Mouse (Mus musculus) hindbrain, embryonic 13.5 days (tissue): Measurements from ENCODE around the gene Aspscr1. TPM values are rescaled to one million over a fixed set of nuclear protein-coding genes. Genes with fewer than 3 reads are reported as not detected.

Experiments used
- ATAC-seq: fragments of 200-750 bp; cut with Nextera tagmentation; 2 replicates; pipeline ENCODE4 v1.8.0; 2017; ENCODE audit warnings: moderate TSS enrichment; ENCODE audit not compliant: low FRiP score
- H3K27ac ChIP-seq: fragments of 300-500 bp; sonication (generic); 2 replicates; pipeline ENCODE4 v1.5.1; 2015; ENCODE audit warnings: inconsistent platforms, mild to moderate bottlenecking, moderate library complexity
- H3K27me3 ChIP-seq: fragments of 300-500 bp; sonication (generic); 2 replicates; pipeline ENCODE4 v1.6.1; 2015; ENCODE audit warnings: mild to moderate bottlenecking, inconsistent platforms
- H3K36me3 ChIP-seq: fragments of 300-500 bp; sonication (generic); 2 replicates; pipeline ENCODE4 v1.6.1; 2015; ENCODE audit warnings: mild to moderate bottlenecking, inconsistent platforms
- H3K4me1 ChIP-seq: fragments of 300-500 bp; sonication (generic); replicated peaks from 2 replicates; pipeline ENCODE4 v1.6.1; 2015; ENCODE audit warnings: inconsistent platforms
- H3K4me2 ChIP-seq: fragments of 300-500 bp; sonication (generic); 2 replicates; pipeline ENCODE4 v1.6.1; 2015; ENCODE audit warnings: inconsistent platforms, mild to moderate bottlenecking, moderate library complexity
- H3K4me3 ChIP-seq: fragments of 300-500 bp; sonication (generic); 2 replicates; pipeline ENCODE4 v1.5.1; 2015; ENCODE audit warnings: mild to moderate bottlenecking, inconsistent platforms
- H3K9ac ChIP-seq: fragments of 300-500 bp; sonication (generic); 2 replicates; pipeline ENCODE4 v1.6.1; 2015; ENCODE audit warnings: mild to moderate bottlenecking, inconsistent platforms
- H3K9me3 ChIP-seq: fragments of 300-500 bp; sonication (generic); 2 replicates; pipeline ENCODE4 v1.6.1; 2016; ENCODE audit warnings: inconsistent platforms
- WGBS: fragments of 180-500 bp; shearing (Covaris S2); methylation state at CpG from one replicate; pipeline ENCODE4 v1.1.7; 2015; 5-methylcytosine and 5-hydroxymethylcytosine counted together
- polyA plus RNA-seq: library from polyadenylated mRNA; unstranded; fragments of >200 nt; fragmentation: Nextera tagmentation; extraction: Ambion mirVana; gene quantifications from 2 replicates; pipeline ENCODE4 v1.2.1, GENCODE M21; 2015

Gene Aspscr1
- polyA plus RNA-seq, 1 experiment from 2014 or later = 152 TPM

GRCm38 (mm10) chr11:120648001-120648476 lies 24.7 kb upstream of the Aspscr1 start, which contains the start of gene Myadml2:
Gene Myadml2, minus strand, starts transcription at chr11:120648158.
- 5% methylated on average over 13 of the region's 13 CpGs for WGBS
- H3K36me3 ChIP-seq = no peaks in the 10 kb centered on the region
- H3K27me3 ChIP-seq = peaks cover 19% of the 10 kb centered on the region; the same call in 1 of the 2 replicates
- H3K9ac ChIP-seq = peak within 1 kb of the TSS; percentile 65
- H3K9me3 ChIP-seq = no peaks in the 10 kb centered on the region
- peak within 1 kb of the TSS; percentile 21 for H3K4me3 ChIP-seq
- H3K27ac ChIP-seq = no peak within 1 kb of the TSS
- H3K4me1 ChIP-seq = peaks cover 14% of the 10 kb centered on the region
- ATAC-seq = no peak
- peak within 1 kb of the TSS; percentile 49 for H3K4me2 ChIP-seq

GRCm38 (mm10) chr11:120651872-120652271 lies 20.9 kb upstream of the Aspscr1 start:
- Histone ChIP-seq H3K9me3 (no peaks in the 10 kb centered on the region), H3K9ac (no peak overlapping the region), H3K4me3 (no peak overlapping the region), H3K4me2 (no peak overlapping the region), H3K4me1 (peaks cover 8% of the 10 kb centered on the region), H3K27me3 (peaks cover 40% of the 10 kb centered on the region), H3K27ac (no peak overlapping the region), H3K36me3 (no peaks in the 10 kb centered on the region)
- no peak for ATAC-seq
- 73% methylated on average over 3 of the region's 3 CpGs for WGBS

- no peaks in the 10 kb centered on the region for H3K9me3 ChIP-seq
- WGBS = 88% methylated on average over 3 of the region's 3 CpGs
Observed at GRCm38 (mm10) chr11:120654741-120655140, 18.0 kb upstream of the Aspscr1 start.

GRCm38 (mm10) chr11:120657301-120657700 lies 15.5 kb upstream of the Aspscr1 start:
- Histone ChIP-seq H3K9ac (no peak overlapping the region), H3K27me3 (peaks cover 79% of the 10 kb centered on the region), H3K4me1 (peaks cover 21% of the 10 kb centered on the region), H3K27ac (no peak overlapping the region), H3K4me2 (no peak overlapping the region), H3K36me3 (no peaks in the 10 kb centered on the region), H3K4me3 (no peak overlapping the region), H3K9me3 (no peaks in the 10 kb centered on the region)
- no peak for ATAC-seq
- 84% methylated on average over 4 of the region's 4 CpGs for WGBS

More at GRCm38 (mm10) chr11:120654741-120655140, 18.0 kb upstream of the Aspscr1 start:
- H3K4me2 ChIP-seq = no peak overlapping the region
- ATAC-seq = no peak
- no peaks in the 10 kb centered on the region for H3K36me3 ChIP-seq
- H3K9ac ChIP-seq = no peak overlapping the region
- peaks cover 61% of the 10 kb centered on the region for H3K27me3 ChIP-seq
- H3K27ac ChIP-seq = no peak overlapping the region
- H3K4me3 ChIP-seq = no peak overlapping the region
- peaks cover 5% of the 10 kb centered on the region for H3K4me1 ChIP-seq

GRCm38 (mm10) chr11:120658876-120659410 lies 13.8 kb upstream of the Aspscr1 start:
- H3K4me1 ChIP-seq = peaks cover 21% of the 10 kb centered on the region
- no peak overlapping the region for H3K9ac ChIP-seq
- no peak overlapping the region for H3K4me2 ChIP-seq
- H3K36me3 ChIP-seq = no peaks in the 10 kb centered on the region
- no peaks in the 10 kb centered on the region for H3K9me3 ChIP-seq
- no peak overlapping the region for H3K27ac ChIP-seq
- no peak overlapping the region for H3K4me3 ChIP-seq
- 4% methylated on average over 24 of the region's 24 CpGs for WGBS
- peaks cover 94% of the 10 kb centered on the region for H3K27me3 ChIP-seq
- no peak for ATAC-seq

GRCm38 (mm10) chr11:120659509-120660300 lies 13.1 kb upstream of the Aspscr1 start:
- Histone ChIP-seq H3K9me3 (no peaks in the 10 kb centered on the region), H3K4me3 (peak overlapping the region; percentile 40), H3K9ac (peak overlapping the region; percentile 51), H3K27me3 (peaks cover 91% of the 10 kb centered on the region), H3K4me2 (peak overlapping the region; percentile 60), H3K36me3 (no peaks in the 10 kb centered on the region), H3K27ac (no peak overlapping the region), H3K4me1 (peaks cover 21% of the 10 kb centered on the region)
- WGBS = 2% methylated on average over 50 of the region's 50 CpGs
- no peak for ATAC-seq

- Histone ChIP-seq H3K4me3 (peak overlapping the region; percentile 40), H3K27me3 (peaks cover 97% of the 10 kb centered on the region), H3K4me1 (peaks cover 21% of the 10 kb centered on the region), H3K9ac (peak overlapping the region; percentile 51), H3K36me3 (no peaks in the 10 kb centered on the region), H3K4me2 (peak overlapping the region; percentile 60), H3K9me3 (no peaks in the 10 kb centered on the region), H3K27ac (no peak overlapping the region)
- ATAC-seq = 0 out of 2 replicates have a peak, but pooled peaks have one; percentile 17
- WGBS = under 1% methylated on average over 93 of the region's 95 CpGs
Observed at GRCm38 (mm10) chr11:120660301-120661075, 12.3 kb upstream of the Aspscr1 start.

- under 1% methylated on average over 35 of the region's 35 CpGs for WGBS
Observed at GRCm38 (mm10) chr11:120661076-120661460, 11.7 kb upstream of the Aspscr1 start, which contains the start of gene Notum. Gene Notum, minus strand, starts transcription at chr11:120661175.

GRCm38 (mm10) chr11:120662759-120663158 lies 10.0 kb upstream of the Aspscr1 start:
- no peak overlapping the region for H3K4me2 ChIP-seq
- WGBS = 49% methylated on average over 6 of the region's 6 CpGs
- H3K36me3 ChIP-seq = no peaks in the 10 kb centered on the region
- peaks cover 78% of the 10 kb centered on the region for H3K27me3 ChIP-seq
- ATAC-seq = no peak
- peaks cover 21% of the 10 kb centered on the region for H3K4me1 ChIP-seq
- no peak overlapping the region for H3K9ac ChIP-seq
- no peaks in the 10 kb centered on the region for H3K9me3 ChIP-seq
- no peak overlapping the region for H3K27ac ChIP-seq
- H3K4me3 ChIP-seq = no peak overlapping the region

More at GRCm38 (mm10) chr11:120661076-120661460, 11.7 kb upstream of the Aspscr1 start, which contains the start of gene Notum:
- Histone ChIP-seq H3K4me1 (peaks cover 21% of the 10 kb centered on the region), H3K36me3 (no peaks in the 10 kb centered on the region), H3K4me2 (peak within 1 kb of the TSS; percentile 60), H3K4me3 (peak within 1 kb of the TSS; percentile 40), H3K27ac (no peak within 1 kb of the TSS), H3K27me3 (peaks cover 94% of the 10 kb centered on the region), H3K9me3 (no peaks in the 10 kb centered on the region), H3K9ac (peak within 1 kb of the TSS; percentile 51)
- no peak for ATAC-seq

- peaks cover 21% of the 10 kb centered on the region for H3K4me1 ChIP-seq
- no peak overlapping the region for H3K9ac ChIP-seq
- no peak overlapping the region for H3K27ac ChIP-seq
- H3K4me2 ChIP-seq = no peak overlapping the region
- no peak overlapping the region for H3K4me3 ChIP-seq
- no peaks in the 10 kb centered on the region for H3K36me3 ChIP-seq
- WGBS = 70% methylated on average over 5 of the region's 5 CpGs
- no peaks in the 10 kb centered on the region for H3K9me3 ChIP-seq
- H3K27me3 ChIP-seq = peaks cover 68% of the 10 kb centered on the region
- no peak for ATAC-seq
Observed at GRCm38 (mm10) chr11:120663714-120664113, 9.1 kb upstream of the Aspscr1 start.

GRCm38 (mm10) chr11:120665406-120665805 lies 7.4 kb upstream of the Aspscr1 start:
- no peak for ATAC-seq
- 68% methylated on average over 3 of the region's 3 CpGs for WGBS

GRCm38 (mm10) chr11:120666617-120667016 lies 6.2 kb upstream of the Aspscr1 start:
- 0 out of 2 replicates have a peak overlapping the region, but pooled peaks have one; percentile 43 for H3K9ac ChIP-seq
- no peak overlapping the region for H3K4me3 ChIP-seq
- H3K4me2 ChIP-seq = no peak overlapping the region
- no peaks in the 10 kb centered on the region for H3K9me3 ChIP-seq
- no peak overlapping the region for H3K27ac ChIP-seq
- H3K27me3 ChIP-seq = peaks cover 39% of the 10 kb centered on the region
- H3K4me1 ChIP-seq = no peaks in the 10 kb centered on the region; the same call in 1 of the 2 replicates
- no peaks in the 10 kb centered on the region for H3K36me3 ChIP-seq
- no peak for ATAC-seq
- WGBS = 7% methylated on average over 3 of the region's 3 CpGs

More at GRCm38 (mm10) chr11:120665406-120665805, 7.4 kb upstream of the Aspscr1 start:
- Histone ChIP-seq H3K9ac (no peak overlapping the region), H3K27ac (no peak overlapping the region), H3K36me3 (no peaks in the 10 kb centered on the region), H3K9me3 (no peaks in the 10 kb centered on the region), H3K4me3 (no peak overlapping the region), H3K4me2 (no peak overlapping the region), H3K27me3 (peaks cover 51% of the 10 kb centered on the region), H3K4me1 (peaks cover 9% of the 10 kb centered on the region)
